Mouse (Mus musculus) kidney, embryonic 16.5 days (tissue): ENCODE measurements around the gene Huwe1. TPM values are rescaled to one million over a fixed set of nuclear protein-coding genes. Genes with fewer than 3 reads are reported as not detected.

Source experiments
- ATAC-seq: fragments of 200-750 bp; cut with Nextera tagmentation; 2 replicates; pipeline ENCODE4 v1.8.0; 2017; ENCODE audit warnings: moderate TSS enrichment; ENCODE audit not compliant: low FRiP score, low TSS enrichment
- H3K27ac ChIP-seq: fragments of 300-500 bp; sonication (generic); 2 replicates; pipeline ENCODE4 v1.5.1; 2014; ENCODE audit warnings: low read length
- H3K27me3 ChIP-seq: fragments of 300-500 bp; sonication (generic); 2 replicates; pipeline ENCODE4 v1.6.1; 2014; ENCODE audit warnings: low read length, control low read depth, mixed read lengths; ENCODE audit not compliant: insufficient read depth
- H3K36me3 ChIP-seq: fragments of 300-500 bp; sonication (generic); 2 replicates; pipeline ENCODE4 v1.6.1; 2014; ENCODE audit warnings: low read length, control low read depth, mixed read lengths; ENCODE audit not compliant: insufficient read depth
- H3K4me1 ChIP-seq: fragments of 300-500 bp; sonication (generic); 2 replicates; pipeline ENCODE4 v1.6.1; 2014; ENCODE audit warnings: low read length, control low read depth, mixed read lengths; ENCODE audit not compliant: insufficient read depth
- H3K4me2 ChIP-seq: fragments of 300-500 bp; sonication (generic); replicated peaks from 2 replicates; pipeline ENCODE4 v1.6.1; 2014; ENCODE audit warnings: low read depth, low read length
- H3K4me3 ChIP-seq: fragments of 300-500 bp; sonication (generic); 2 replicates; pipeline ENCODE4 v1.5.1; 2014; ENCODE audit warnings: mild to moderate bottlenecking, low read length
- H3K9ac ChIP-seq: fragments of 300-500 bp; sonication (generic); replicated peaks from 2 replicates; pipeline ENCODE4 v1.6.1; 2014; ENCODE audit warnings: low read length
- H3K9me3 ChIP-seq: fragments of 300-500 bp; sonication (generic); 2 replicates; pipeline ENCODE4 v1.6.1; 2016; ENCODE audit warnings: low read length, control low read depth
- WGBS: fragments of 180-500 bp; shearing (Covaris S2); extraction: QIAGEN DNeasy Blood & Tissue Kit; methylation state at CpG from one replicate; pipeline ENCODE4 v1.1.7; 2014; 5-methylcytosine and 5-hydroxymethylcytosine counted together
- polyA plus RNA-seq: library from polyadenylated mRNA; unstranded; fragments of >200 nt; fragmentation: Nextera tagmentation; extraction: Ambion mirVana; gene quantifications from 2 replicates; pipeline ENCODE4 v1.2.1, GENCODE M21; 2015

The Huwe1 gene
- 52.4 and 54.2 TPM in 2 replicates for polyA plus RNA-seq

GRCm38 (mm10) chrX:151800701-151801511 lies at the start of gene Huwe1:
Gene Huwe1, plus strand, starts transcription at chrX:151800807.
- Histone ChIP-seq H3K4me3 (peak within 1 kb of the TSS; percentile 63), H3K4me1 (no peaks in the 10 kb centered on the region), H3K4me2 (peak within 1 kb of the TSS; percentile 49), H3K9ac (peak within 1 kb of the TSS; percentile 78), H3K36me3 (no peaks in the 10 kb centered on the region), H3K9me3 (no peaks in the 10 kb centered on the region), H3K27me3 (peaks cover 4% of the 10 kb centered on the region; the same call in 1 of the 2 replicates), H3K27ac (peak within 1 kb of the TSS; percentile 96)
- ATAC-seq, result peak; percentile 70
- WGBS, result 13% methylated on average over 31 of the region's 36 CpGs

DNA sequence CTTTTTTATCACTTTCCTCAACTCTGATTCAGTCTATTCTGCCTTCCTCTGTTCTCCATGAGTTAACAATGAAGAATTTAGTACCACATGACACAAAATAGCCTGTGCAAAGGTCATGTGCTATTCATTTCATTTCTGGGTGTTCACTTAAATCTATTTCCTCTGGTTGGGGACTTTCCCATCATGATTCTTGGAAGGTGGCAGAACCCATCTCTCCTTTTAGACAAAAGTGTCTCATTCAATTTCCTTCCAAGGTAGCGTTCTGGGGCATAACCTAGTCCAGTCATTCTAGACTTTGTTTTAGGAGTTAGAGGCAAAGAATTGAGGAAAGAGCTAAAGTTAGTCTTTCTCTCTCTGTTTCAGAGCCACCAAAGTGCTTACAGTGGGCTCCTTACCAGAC lies 20.3 kb upstream of the Huwe1 start:
- H3K9me3 ChIP-seq, result no peaks in the 10 kb centered on the region
- no peaks in the 10 kb centered on the region for H3K4me1 ChIP-seq
- WGBS, result 88% methylated on average over 1 of the region's 1 CpGs
- H3K27ac ChIP-seq, result no peak overlapping the region
- H3K4me3 ChIP-seq, result no peak overlapping the region
- ATAC-seq, result no peak
- H3K36me3 ChIP-seq, result no peaks in the 10 kb centered on the region
- H3K4me2 ChIP-seq, result no peak overlapping the region
- no peak overlapping the region for H3K9ac ChIP-seq
- H3K27me3 ChIP-seq, result peaks cover 8% of the 10 kb centered on the region; the same call in 1 of the 2 replicates

DNA sequence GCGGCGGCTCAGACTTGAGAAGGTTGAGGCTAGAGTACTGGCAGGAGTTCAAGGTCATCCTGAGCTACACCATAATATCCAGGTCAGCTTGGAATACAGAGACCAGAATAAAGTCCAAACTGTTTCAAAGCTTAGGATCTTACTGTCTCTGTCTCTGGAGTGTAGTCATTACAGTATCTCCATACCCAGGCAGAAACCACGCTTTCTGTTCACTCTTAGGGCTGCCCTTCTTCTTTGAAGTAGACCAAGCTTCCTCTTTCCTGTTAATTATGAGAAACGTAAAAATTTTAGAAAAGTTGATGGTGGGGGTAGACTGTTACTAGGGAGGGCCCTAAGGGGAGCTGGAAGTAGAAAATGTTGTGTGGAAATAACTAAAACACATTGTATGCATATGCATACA lies 17.7 kb upstream of the Huwe1 start:
- no peak for ATAC-seq
- Histone ChIP-seq H3K27me3 (peaks cover 8% of the 10 kb centered on the region; the same call in 1 of the 2 replicates), H3K36me3 (no peaks in the 10 kb centered on the region), H3K27ac (no peak overlapping the region), H3K4me1 (no peaks in the 10 kb centered on the region), H3K4me3 (no peak overlapping the region), H3K9me3 (no peaks in the 10 kb centered on the region), H3K9ac (no peak overlapping the region), H3K4me2 (no peak overlapping the region)
- WGBS, result 69% methylated on average over 4 of the region's 4 CpGs

GRCm38 (mm10) chrX:151792766-151793165 lies 7.8 kb upstream of the Huwe1 start:
- Histone ChIP-seq H3K27ac (no peak overlapping the region), H3K4me2 (no peak overlapping the region), H3K9me3 (no peaks in the 10 kb centered on the region), H3K36me3 (no peaks in the 10 kb centered on the region), H3K4me3 (no peak overlapping the region), H3K4me1 (no peaks in the 10 kb centered on the region), H3K27me3 (peaks cover 7% of the 10 kb centered on the region; the same call in 1 of the 2 replicates), H3K9ac (no peak overlapping the region)
- no peak for ATAC-seq
- WGBS, result 38% methylated on average over 2 of the region's 2 CpGs

- WGBS, result 40% methylated on average over 1 of the region's 1 CpGs
- Histone ChIP-seq H3K36me3 (no peaks in the 10 kb centered on the region), H3K9me3 (no peaks in the 10 kb centered on the region), H3K27ac (no peak overlapping the region), H3K4me2 (no peak overlapping the region), H3K27me3 (peaks cover 6% of the 10 kb centered on the region; the same call in 1 of the 2 replicates), H3K4me3 (no peak overlapping the region), H3K4me1 (no peaks in the 10 kb centered on the region), H3K9ac (no peak overlapping the region)
- ATAC-seq, result no peak
Observed at GRCm38 (mm10) chrX:151797970-151798369, 2.6 kb upstream of the Huwe1 start.

- Histone ChIP-seq H3K4me1 (no peaks in the 10 kb centered on the region), H3K27me3 (peaks cover 4% of the 10 kb centered on the region; the same call in 1 of the 2 replicates), H3K9me3 (no peaks in the 10 kb centered on the region), H3K36me3 (no peaks in the 10 kb centered on the region), H3K9ac (peak overlapping the region; percentile 68), H3K4me2 (peak overlapping the region; percentile 56), H3K4me3 (peak overlapping the region; percentile 50), H3K27ac (peak overlapping the region; percentile 95)
- 26% methylated on average over 13 of the region's 13 CpGs for WGBS
- ATAC-seq, result no peak
Observed at GRCm38 (mm10) chrX:151802328-151802955, 1.8 kb downstream of the Huwe1 start.

DNA sequence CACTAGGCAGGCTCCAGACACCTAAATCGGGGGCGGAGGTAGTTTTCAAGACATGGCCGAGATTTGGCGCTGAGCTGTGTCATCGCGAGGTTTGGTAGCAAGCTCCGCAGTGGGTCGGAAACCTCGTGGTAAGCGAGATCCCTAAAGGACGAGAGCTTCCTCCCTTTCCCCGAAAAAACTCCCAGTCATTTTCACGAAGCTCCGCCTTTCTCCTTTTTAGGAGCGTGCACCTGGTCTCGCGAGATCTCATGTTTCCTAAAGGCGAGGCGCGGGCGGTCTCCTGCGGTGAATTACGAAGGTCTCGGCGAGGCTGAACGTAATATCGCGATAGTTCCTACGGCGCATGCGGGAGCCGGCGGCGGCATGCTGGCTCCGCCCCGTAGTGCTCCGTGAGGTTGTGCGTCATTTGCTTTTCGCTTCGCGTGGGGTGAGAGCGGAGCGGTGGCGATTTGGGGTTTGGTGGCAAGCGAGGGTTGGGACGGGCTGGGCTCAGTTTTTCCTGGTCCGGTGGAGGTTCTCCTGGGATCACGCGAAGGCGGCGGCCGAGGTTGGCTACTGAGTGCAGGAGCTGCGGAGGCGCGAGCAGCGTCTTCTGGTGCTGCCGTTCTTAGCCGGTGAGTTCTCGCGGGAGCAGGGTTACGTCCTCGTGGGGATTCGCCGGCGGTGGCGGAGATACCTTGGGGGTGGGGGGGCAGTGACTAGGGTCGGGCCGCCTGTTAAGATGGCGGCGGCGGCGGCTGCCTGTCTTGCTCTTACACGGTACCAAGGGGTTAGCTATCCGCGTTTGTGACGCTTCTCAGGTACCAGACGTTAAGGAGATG lies 2.6 kb downstream of the Huwe1 start:
- Histone ChIP-seq H3K4me2 (peak overlapping the region; percentile 56), H3K36me3 (no peaks in the 10 kb centered on the region), H3K4me1 (no peaks in the 10 kb centered on the region), H3K4me3 (peak overlapping the region; percentile 62), H3K27ac (peak overlapping the region; percentile 96), H3K27me3 (peaks cover 4% of the 10 kb centered on the region; the same call in 1 of the 2 replicates), H3K9ac (peak overlapping the region; percentile 79), H3K9me3 (no peaks in the 10 kb centered on the region)
- peak; percentile 93 for ATAC-seq
- WGBS, result 25% methylated on average over 77 of the region's 77 CpGs

DNA sequence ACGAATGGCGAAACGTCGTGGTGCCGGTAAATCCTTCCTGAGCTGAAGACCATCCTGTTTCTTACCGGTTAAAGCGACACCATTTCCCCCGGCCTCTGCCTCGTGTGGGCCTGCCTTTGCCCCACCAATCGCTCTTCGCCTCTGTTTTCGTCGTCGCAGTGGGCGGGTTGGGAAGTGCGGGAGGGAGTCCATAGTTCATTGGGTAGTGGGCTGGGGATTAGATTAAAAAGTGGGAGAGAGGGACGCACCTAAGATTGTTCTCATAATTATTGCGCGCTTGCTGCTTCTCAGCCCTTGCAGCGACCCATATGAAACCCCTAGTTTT lies 3.1 kb downstream of the Huwe1 start:
- peak overlapping the region; percentile 55 for H3K4me2 ChIP-seq
- H3K27me3 ChIP-seq, result peaks cover under 1% of the 10 kb centered on the region; the same call in 1 of the 2 replicates
- 20% methylated on average over 20 of the region's 20 CpGs for WGBS
- no peaks in the 10 kb centered on the region for H3K9me3 ChIP-seq
- no peaks in the 10 kb centered on the region for H3K36me3 ChIP-seq
- H3K4me1 ChIP-seq, result no peaks in the 10 kb centered on the region
- H3K27ac ChIP-seq, result peak overlapping the region; percentile 96
- peak overlapping the region; percentile 79 for H3K9ac ChIP-seq
- peak overlapping the region; percentile 62 for H3K4me3 ChIP-seq
- peak; percentile 47 for ATAC-seq

- H3K27me3 ChIP-seq, result no peaks in the 10 kb centered on the region; the same call in 1 of the 2 replicates
- peak overlapping the region; percentile 79 for H3K9ac ChIP-seq
- no peaks in the 10 kb centered on the region for H3K4me1 ChIP-seq
- ATAC-seq, result no peak
- H3K4me2 ChIP-seq, result peak overlapping the region; percentile 55
- H3K27ac ChIP-seq, result peak overlapping the region; percentile 96; the same call in 1 of the 2 replicates
- H3K36me3 ChIP-seq, result no peaks in the 10 kb centered on the region
- H3K9me3 ChIP-seq, result no peaks in the 10 kb centered on the region
- peak overlapping the region; percentile 62 for H3K4me3 ChIP-seq
- 29% methylated on average over 9 of the region's 9 CpGs for WGBS
Observed at GRCm38 (mm10) chrX:151804388-151804787, 3.8 kb downstream of the Huwe1 start.
